Mouse (Mus musculus) kidney, embryonic 15.5 days (tissue): Measurements from ENCODE around the gene Ankle1. TPM values are rescaled to one million over a fixed set of nuclear protein-coding genes. Genes with fewer than 3 reads are reported as not detected.

Source experiments
- ATAC-seq: fragments of 200-750 bp; cut with Nextera tagmentation; replicated peaks from 2 replicates; pipeline ENCODE4 v1.8.0; 2017; ENCODE audit warnings: moderate TSS enrichment; ENCODE audit not compliant: low FRiP score
- H3K27ac ChIP-seq: fragments of 300-500 bp; sonication (generic); 2 replicates; pipeline ENCODE4 v1.5.1; 2015; ENCODE audit warnings: mild to moderate bottlenecking, inconsistent platforms
- H3K27me3 ChIP-seq: fragments of 300-500 bp; sonication (generic); 2 replicates; pipeline ENCODE4 v1.6.1; 2015; ENCODE audit warnings: inconsistent platforms
- H3K36me3 ChIP-seq: fragments of 300-500 bp; sonication (generic); 2 replicates; pipeline ENCODE4 v1.6.1; 2015; ENCODE audit warnings: inconsistent platforms
- H3K4me1 ChIP-seq: fragments of 300-500 bp; sonication (generic); 2 replicates; pipeline ENCODE4 v1.6.1; 2015; ENCODE audit warnings: inconsistent platforms
- H3K4me2 ChIP-seq: fragments of 300-500 bp; sonication (generic); 2 replicates; pipeline ENCODE4 v1.6.1; 2015; ENCODE audit warnings: moderate library complexity, mild to moderate bottlenecking, inconsistent platforms
- H3K4me3 ChIP-seq: fragments of 300-500 bp; sonication (generic); replicated peaks from 2 replicates; pipeline ENCODE4 v1.5.1; 2015; ENCODE audit warnings: mild to moderate bottlenecking, inconsistent platforms
- H3K9ac ChIP-seq: fragments of 300-500 bp; sonication (generic); 2 replicates; pipeline ENCODE4 v1.6.1; 2015; ENCODE audit warnings: mild to moderate bottlenecking, inconsistent platforms
- H3K9me3 ChIP-seq: fragments of 300-500 bp; sonication (generic); replicated peaks from 2 replicates; pipeline ENCODE4 v1.6.1; 2016; ENCODE audit warnings: inconsistent platforms
- WGBS: fragments of 180-500 bp; shearing (Covaris S2); methylation state at CpG from one replicate; pipeline ENCODE4 v1.1.7; 2015; ENCODE audit warnings: mixed read lengths; 5-methylcytosine and 5-hydroxymethylcytosine counted together
- polyA plus RNA-seq: library from polyadenylated mRNA; unstranded; fragments of >200 nt; fragmentation: Nextera tagmentation; extraction: Ambion mirVana; gene quantifications from 2 replicates; pipeline ENCODE4 v1.2.1, GENCODE M21; 2015

Ankle1 gene
- polyA plus RNA-seq, 1 experiment from 2014 or later = 57.1 TPM

DNA sequence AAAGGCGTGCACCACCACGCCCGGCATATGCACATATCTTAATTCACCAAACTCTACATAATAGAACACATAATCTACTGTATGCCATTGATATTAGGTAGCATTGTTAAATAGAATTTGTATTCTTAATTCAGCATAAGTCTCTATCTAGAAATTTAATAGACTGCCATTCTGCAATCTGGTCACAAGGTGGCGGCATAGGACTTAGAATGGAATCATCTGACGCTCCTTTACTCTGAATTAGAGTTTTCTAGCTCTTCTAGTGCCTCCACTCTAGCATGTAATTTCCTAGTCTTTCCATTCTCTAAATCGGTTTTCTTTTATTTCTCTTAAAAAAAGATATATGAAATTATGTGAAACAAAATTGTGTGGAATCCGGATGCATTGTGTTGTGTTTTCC is 35.6 kb downstream of the Ankle1 start:
- Histone ChIP-seq H3K27ac (no peak overlapping the region), H3K36me3 (no peaks in the 10 kb centered on the region), H3K27me3 (peaks cover 27% of the 10 kb centered on the region), H3K9ac (no peak overlapping the region), H3K4me1 (no peaks in the 10 kb centered on the region), H3K4me3 (no peak overlapping the region), H3K9me3 (no peaks in the 10 kb centered on the region), H3K4me2 (no peak overlapping the region)
- ATAC-seq = no peak
- 0% methylated on average over 7 of the region's 7 CpGs for WGBS

DNA sequence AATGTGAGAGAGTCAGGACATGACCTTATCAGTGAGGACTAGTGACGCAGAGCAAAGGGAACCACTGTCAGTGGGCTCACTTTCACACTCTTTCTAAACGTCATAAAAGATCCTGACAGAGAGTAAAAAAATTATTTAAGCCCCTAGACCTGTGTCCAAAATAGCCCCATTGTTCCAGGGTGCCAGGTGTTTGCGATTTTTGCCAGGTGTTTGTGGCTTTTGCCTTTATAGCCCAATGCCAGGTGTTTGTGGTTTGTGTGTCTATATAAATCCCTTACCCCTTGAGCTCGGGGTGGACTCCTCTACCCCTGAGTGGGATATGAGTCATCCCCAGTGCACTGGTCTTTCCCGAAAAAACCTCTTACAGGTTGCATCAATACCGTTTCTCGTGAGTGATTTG is 39.3 kb downstream of the Ankle1 start:
- 83% methylated on average over 7 of the region's 7 CpGs for WGBS
- Histone ChIP-seq H3K9ac (no peak overlapping the region), H3K27ac (no peak overlapping the region), H3K4me1 (no peaks in the 10 kb centered on the region), H3K9me3 (no peaks in the 10 kb centered on the region), H3K27me3 (peaks cover 18% of the 10 kb centered on the region), H3K36me3 (no peaks in the 10 kb centered on the region), H3K4me3 (no peak overlapping the region), H3K4me2 (no peak overlapping the region)
- ATAC-seq = no peak

DNA sequence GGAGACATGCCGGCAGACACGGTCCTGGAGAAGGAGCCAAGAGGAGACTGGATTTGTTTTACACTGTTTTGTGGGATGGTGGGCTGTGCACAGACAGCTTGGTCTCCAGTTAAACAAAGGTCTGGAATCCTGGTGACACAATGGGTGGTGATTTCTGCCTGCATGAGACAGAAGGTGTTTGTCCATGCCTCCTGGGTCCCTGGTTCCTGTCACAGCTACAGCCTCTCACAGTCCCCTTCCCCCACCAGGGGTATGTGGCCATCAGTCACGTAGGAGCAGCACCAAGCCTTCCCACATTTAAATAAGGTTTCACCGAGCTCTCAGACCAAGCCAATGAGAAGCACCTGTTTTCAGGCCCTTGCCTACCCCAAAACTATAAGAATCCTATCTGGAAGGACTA is 45.5 kb downstream of the Ankle1 start:
- Histone ChIP-seq H3K4me3 (no peak overlapping the region), H3K9me3 (no peaks in the 10 kb centered on the region), H3K4me2 (no peak overlapping the region), H3K4me1 (no peaks in the 10 kb centered on the region), H3K27ac (no peak overlapping the region), H3K9ac (no peak overlapping the region), H3K36me3 (no peaks in the 10 kb centered on the region), H3K27me3 (no peaks in the 10 kb centered on the region)
- 70% methylated on average over 4 of the region's 4 CpGs for WGBS
- ATAC-seq = no peak

DNA sequence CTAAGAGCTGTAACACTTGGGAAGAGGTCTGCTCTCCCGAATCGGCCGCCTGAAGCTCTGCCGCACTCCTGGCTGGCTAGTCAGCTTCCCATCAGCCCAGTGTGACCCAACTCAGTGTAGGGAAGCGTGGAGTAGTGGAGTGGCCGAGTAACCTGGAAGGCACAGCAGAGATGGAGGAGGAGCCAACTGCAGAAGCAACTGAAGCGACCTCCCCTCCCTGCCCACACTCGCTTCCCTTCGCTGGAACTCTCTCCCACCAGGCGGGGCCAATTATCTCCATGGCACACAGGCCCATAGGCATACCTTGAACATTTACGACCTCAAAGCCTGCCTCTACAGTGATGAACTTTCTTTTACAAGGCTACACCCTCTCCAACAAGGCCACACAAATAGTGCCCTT is 46.0 kb downstream of the Ankle1 start:
- Histone ChIP-seq H3K4me3 (no peak overlapping the region), H3K9ac (no peak overlapping the region), H3K27ac (no peak overlapping the region), H3K4me2 (no peak overlapping the region), H3K36me3 (no peaks in the 10 kb centered on the region), H3K4me1 (no peaks in the 10 kb centered on the region), H3K27me3 (no peaks in the 10 kb centered on the region), H3K9me3 (no peaks in the 10 kb centered on the region)
- WGBS = 39% methylated on average over 11 of the region's 11 CpGs
- no peak for ATAC-seq

DNA sequence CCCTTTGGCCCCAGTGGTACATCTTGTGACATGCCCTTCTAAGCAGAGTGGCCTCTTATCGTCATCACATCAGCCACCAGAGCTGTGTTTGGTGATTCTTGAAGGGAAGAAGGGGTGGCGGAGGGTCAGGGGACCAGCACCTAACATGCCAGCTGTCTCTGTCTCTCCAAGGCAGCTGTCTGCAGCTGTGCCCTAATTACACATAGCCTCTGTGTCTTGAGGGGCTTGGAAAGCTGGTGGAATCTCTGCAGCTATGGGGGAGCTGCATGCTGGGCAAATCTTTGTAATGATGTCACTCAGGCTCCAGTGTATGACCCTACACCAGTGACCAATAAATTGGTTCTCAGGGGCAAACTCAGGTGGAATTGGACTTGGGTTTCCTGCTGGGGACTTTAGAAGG is 46.9 kb downstream of the Ankle1 start:
- Histone ChIP-seq H3K4me2 (no peak overlapping the region), H3K9ac (no peak overlapping the region), H3K27ac (no peak overlapping the region), H3K4me1 (no peaks in the 10 kb centered on the region; the same call in 1 of the 2 replicates), H3K27me3 (no peaks in the 10 kb centered on the region), H3K9me3 (no peaks in the 10 kb centered on the region), H3K4me3 (no peak overlapping the region), H3K36me3 (peaks cover 6% of the 10 kb centered on the region; the same call in 1 of the 2 replicates)
- ATAC-seq = no peak
- WGBS = 77% methylated on average over 2 of the region's 2 CpGs

DNA sequence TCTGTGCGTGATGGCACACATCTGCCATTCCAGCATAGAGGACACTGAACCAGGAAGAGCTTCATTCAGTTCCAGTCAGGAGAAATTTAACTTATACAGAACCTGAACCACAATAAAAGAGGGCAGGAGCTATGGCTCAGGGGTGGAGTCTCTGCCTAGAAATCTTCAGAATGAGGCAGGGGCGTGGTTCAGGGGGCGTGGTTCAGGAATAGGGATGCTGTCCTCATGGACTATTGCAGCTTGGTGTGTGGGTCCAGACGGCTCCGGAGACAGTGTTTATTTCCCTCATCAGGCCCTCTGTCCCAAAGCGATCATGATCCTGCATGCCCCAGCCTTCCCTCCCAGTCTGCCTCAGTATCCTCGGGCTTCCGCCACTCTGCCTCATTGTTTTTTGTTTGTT is 48.9 kb downstream of the Ankle1 start:
- Histone ChIP-seq H3K4me1 (no peaks in the 10 kb centered on the region; the same call in 1 of the 2 replicates), H3K27me3 (no peaks in the 10 kb centered on the region), H3K4me3 (no peak overlapping the region), H3K9me3 (no peaks in the 10 kb centered on the region), H3K27ac (no peak overlapping the region), H3K4me2 (no peak overlapping the region), H3K9ac (no peak overlapping the region), H3K36me3 (peaks cover 26% of the 10 kb centered on the region)
- no peak for ATAC-seq
- 74% methylated on average over 8 of the region's 8 CpGs for WGBS

DNA sequence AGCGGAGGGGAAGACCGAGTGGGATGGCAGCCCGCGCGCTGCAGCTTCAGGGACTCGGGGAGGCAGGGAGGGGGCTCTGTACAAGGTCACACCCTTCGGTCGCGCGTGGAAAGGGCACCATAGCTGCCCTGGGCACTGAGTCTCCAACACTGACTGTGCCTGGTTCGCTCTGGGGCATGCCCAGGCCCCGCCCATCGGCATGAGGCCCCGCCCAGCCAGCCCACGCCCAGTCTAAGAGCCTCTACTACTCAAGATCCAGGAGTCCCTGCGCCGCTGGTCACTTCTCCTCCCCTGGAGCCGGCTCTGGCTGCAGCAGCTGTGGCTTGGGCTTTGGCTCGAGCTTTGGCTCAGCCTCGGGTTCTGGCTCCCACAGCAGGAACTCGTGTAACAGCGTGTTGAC is 51.1 kb downstream of the Ankle1 start:
- Histone ChIP-seq H3K4me2 (no peak overlapping the region), H3K9me3 (no peaks in the 10 kb centered on the region), H3K36me3 (peaks cover 45% of the 10 kb centered on the region), H3K4me3 (no peak overlapping the region), H3K27me3 (no peaks in the 10 kb centered on the region), H3K4me1 (no peaks in the 10 kb centered on the region; the same call in 1 of the 2 replicates), H3K27ac (no peak overlapping the region), H3K9ac (no peak overlapping the region)
- ATAC-seq = no peak
- 49% methylated on average over 22 of the region's 22 CpGs for WGBS

DNA sequence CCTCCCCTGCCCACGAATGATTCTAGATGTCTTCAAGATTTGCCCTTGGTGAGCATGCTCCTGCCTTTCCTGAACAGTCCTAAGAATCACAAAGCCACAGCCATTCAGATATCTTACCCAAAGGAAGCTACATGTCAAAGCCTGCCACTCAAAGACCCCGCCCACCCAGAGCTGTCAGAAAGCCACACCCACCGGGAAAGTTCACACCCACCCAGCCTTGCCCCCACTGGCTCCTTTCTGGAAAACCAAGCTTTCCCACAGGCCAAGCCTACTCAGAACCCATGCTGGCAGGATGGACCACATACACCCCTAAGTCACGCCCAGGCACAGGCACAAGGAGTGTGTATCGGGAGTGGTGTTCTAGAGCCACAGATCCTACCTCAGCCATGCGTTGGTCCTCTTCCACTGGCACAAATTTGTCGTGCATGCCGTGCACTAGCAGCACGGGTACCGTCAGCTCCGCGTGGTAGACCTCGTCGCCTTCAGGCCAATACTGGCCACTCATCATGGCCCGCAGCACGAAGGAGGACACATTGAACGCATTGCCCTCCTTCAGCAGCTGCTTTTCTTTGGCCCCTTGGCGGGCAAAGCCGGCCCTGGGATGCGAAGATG is 52.0 kb downstream of the Ankle1 start:
- Histone ChIP-seq H3K9me3 (no peaks in the 10 kb centered on the region), H3K4me1 (peaks cover 7% of the 10 kb centered on the region), H3K4me2 (no peak overlapping the region), H3K9ac (no peak overlapping the region), H3K27me3 (no peaks in the 10 kb centered on the region), H3K27ac (no peak overlapping the region), H3K4me3 (no peak overlapping the region), H3K36me3 (peaks cover 45% of the 10 kb centered on the region)
- 85% methylated on average over 20 of the region's 20 CpGs for WGBS
- ATAC-seq = no peak

Other genes starting within 250 kb of the Ankle1 start
- 20.6 and 23.6 TPM in 2 replicates for gene Myo9b, start 133.3 kb upstream of the Ankle1 start, polyA plus RNA-seq
- 50.7 and 55.1 TPM in 2 replicates for gene Haus8, start 133.1 kb upstream of the Ankle1 start, polyA plus RNA-seq
- gene Use1, start 39.2 kb upstream of the Ankle1 start, polyA plus RNA-seq = 103 and 105 TPM in 2 replicates
- gene Ocel1, start 34.7 kb upstream of the Ankle1 start, polyA plus RNA-seq = 6.6 and 7.1 TPM in 2 replicates
- gene Nr2f6, start 24.1 kb upstream of the Ankle1 start, polyA plus RNA-seq = 96.1 and 99.9 TPM in 2 replicates
- gene Ushbp1, start 10.2 kb upstream of the Ankle1 start, polyA plus RNA-seq = 19.1 and 22.3 TPM in 2 replicates
- gene Babam1, start 9.1 kb upstream of the Ankle1 start, polyA plus RNA-seq = 117 and 118 TPM in 2 replicates
- 42.8 and 47.0 TPM in 2 replicates for gene Abhd8, start 57.6 kb downstream of the Ankle1 start, polyA plus RNA-seq
- 178 and 198 TPM in 2 replicates for gene Mrpl34, start 58.9 kb downstream of the Ankle1 start, polyA plus RNA-seq
- gene Dda1, start 63.2 kb downstream of the Ankle1 start, polyA plus RNA-seq = 98.1 and 106 TPM in 2 replicates
- 1.4 and 2.0 TPM in 2 replicates for gene Ano8, start 80.0 kb downstream of the Ankle1 start, polyA plus RNA-seq
- gene Gtpbp3, start 82.1 kb downstream of the Ankle1 start, polyA plus RNA-seq = 21.3 and 22.9 TPM in 2 replicates
- 136 and 143 TPM in 2 replicates for gene Plvap, start 105.7 kb downstream of the Ankle1 start, polyA plus RNA-seq
- 0.52 and 1.2 TPM in 2 replicates for gene Ccdc194, start 119.7 kb downstream of the Ankle1 start, polyA plus RNA-seq
- 50.2 and 53.0 TPM in 2 replicates for gene Bst2, start 131.4 kb downstream of the Ankle1 start, polyA plus RNA-seq
- 98.3 and 99.8 TPM in 2 replicates for gene Mvb12a, start 136.9 kb downstream of the Ankle1 start, polyA plus RNA-seq
- 10.6 and 12.8 TPM in 2 replicates for gene Tmem221, start 152.9 kb downstream of the Ankle1 start, polyA plus RNA-seq
- 0.18 and 0.36 TPM in 2 replicates for gene Nxnl1, start 160.6 kb downstream of the Ankle1 start, polyA plus RNA-seq
- 44.5 and 45.3 TPM in 2 replicates for gene Slc27a1, start 162.9 kb downstream of the Ankle1 start, polyA plus RNA-seq
- 232 and 247 TPM in 2 replicates for gene Pgls, start 186.2 kb downstream of the Ankle1 start, polyA plus RNA-seq
- gene Fam129c, start 191.6 kb downstream of the Ankle1 start, polyA plus RNA-seq = 4.7 and 5.6 TPM in 2 replicates
- gene Colgalt1, start 205.0 kb downstream of the Ankle1 start, polyA plus RNA-seq = 67.7 and 78.0 TPM in 2 replicates